Mouse (Mus musculus) liver, embryonic 14.5 days (tissue): ENCODE measurements at regions not wholly inside any gene's neighbourhood (a gene's known extent, or its start where the extent isn't known, plus 50 kb on each side); places are given as distances from the start of the nearest gene placed in this dataset.

Experiments
- CTCF ChIP-seq: IDR thresholded peaks from 2 replicates; pipeline ENCODE4 v1.5.1; 2016; ENCODE audit warnings: antibody characterized with exemption, low read depth, control low read depth
- EP300 ChIP-seq: IDR thresholded peaks from 2 replicates; pipeline ENCODE4 v1.6.1; 2016; ENCODE audit warnings: antibody characterized with exemption, low read depth

- TF ChIP-seq CTCF (no peak), EP300 (no peak)
These were observed 115.3 kb upstream of the Xpo1 start for GRCm38 (mm10) chr11:23140429-23141099.
